Mouse (Mus musculus) intestine, embryonic 14.5 days (tissue): ENCODE measurements around the gene Rad54l. TPM values are rescaled to one million over a fixed set of nuclear protein-coding genes. Genes with fewer than 3 reads are reported as not detected.

Experiments used
- ATAC-seq: fragments of 200-750 bp; cut with Nextera tagmentation; replicated peaks from 2 replicates; pipeline ENCODE4 v1.8.0; 2017; ENCODE audit warnings: low read depth, moderate number of reproducible peaks, moderate TSS enrichment, moderate library complexity; ENCODE audit not compliant: low FRiP score, low TSS enrichment
- DNase-seq: peaks from one replicate; pipeline ENCODE4 v3.0.0-alpha.2; 2018; ENCODE audit warnings: low spot score
- H3K27ac ChIP-seq: fragments of 300-500 bp; sonication (generic); 2 replicates; pipeline ENCODE4 v1.5.1; 2014; ENCODE audit warnings: low read depth, mild to moderate bottlenecking, control low read depth
- H3K27me3 ChIP-seq: fragments of 300-500 bp; sonication (generic); replicated peaks from 2 replicates; pipeline ENCODE4 v1.6.1; 2014; ENCODE audit warnings: low read length, control low read depth; ENCODE audit not compliant: control insufficient read depth, insufficient read depth
- H3K36me3 ChIP-seq: fragments of 300-500 bp; sonication (generic); 2 replicates; pipeline ENCODE4 v1.6.1; 2014; ENCODE audit warnings: low read length, control low read depth; ENCODE audit not compliant: control insufficient read depth, insufficient read depth
- H3K4me1 ChIP-seq: fragments of 300-500 bp; sonication (generic); replicated peaks from 2 replicates; pipeline ENCODE4 v1.6.1; 2014; ENCODE audit warnings: low read length, control low read depth, mixed read lengths; ENCODE audit not compliant: control insufficient read depth, insufficient read depth
- H3K4me2 ChIP-seq: fragments of 300-500 bp; sonication (generic); 2 replicates; pipeline ENCODE4 v1.6.1; 2014; ENCODE audit warnings: low read length
- H3K4me3 ChIP-seq: fragments of 300-500 bp; sonication (generic); 2 replicates; pipeline ENCODE4 v1.5.1; 2014; ENCODE audit warnings: low read depth, low read length, control low read depth, mixed read lengths
- H3K9ac ChIP-seq: fragments of 300-500 bp; sonication (generic); 2 replicates; pipeline ENCODE4 v1.6.1; 2014; ENCODE audit warnings: mild to moderate bottlenecking, low read length
- H3K9me3 ChIP-seq: fragments of 300-500 bp; sonication (generic); 2 replicates; pipeline ENCODE4 v1.6.1; 2016; ENCODE audit warnings: low read length, control low read depth; ENCODE audit not compliant: control insufficient read depth
- WGBS: fragments of 180-500 bp; shearing (Covaris S2); extraction: QIAGEN DNeasy Blood & Tissue Kit; methylation state at CpG from one replicate; pipeline ENCODE4 v1.1.7; 2014; 5-methylcytosine and 5-hydroxymethylcytosine counted together
- polyA plus RNA-seq: library from polyadenylated mRNA; unstranded; fragments of >200 nt; fragmentation: Nextera tagmentation; extraction: Ambion mirVana; gene quantifications from 2 replicates; pipeline ENCODE4 v1.2.1, GENCODE M21; 2014

Rad54l gene
- polyA plus RNA-seq, 1 experiment from 2014 or later, result 33.0 TPM

- Histone ChIP-seq H3K36me3 (peaks cover 22% of the 10 kb centered on the region), H3K27me3 (no peaks in the 10 kb centered on the region), H3K27ac (no peak overlapping the region), H3K4me1 (peaks cover 6% of the 10 kb centered on the region), H3K4me3 (no peak overlapping the region), H3K4me2 (no peak overlapping the region), H3K9ac (no peak overlapping the region), H3K9me3 (no peaks in the 10 kb centered on the region)
- 91% methylated on average over 1 of the region's 1 CpGs for WGBS
- DNase-seq (no peak), ATAC-seq (no peak)
Measured at GRCm38 (mm10) chr4:116047681-116048080, 75.8 kb downstream of the Rad54l start.

GRCm38 (mm10) chr4:116046604-116047003, 76.9 kb downstream of the Rad54l start:
- WGBS, result 92% methylated on average over 2 of the region's 2 CpGs
- ATAC-seq (no peak), DNase-seq (no peak)
- no peak overlapping the region for H3K27ac ChIP-seq
- H3K9me3 ChIP-seq, result no peaks in the 10 kb centered on the region
- no peak overlapping the region for H3K9ac ChIP-seq
- H3K27me3 ChIP-seq, result no peaks in the 10 kb centered on the region
- no peak overlapping the region for H3K4me3 ChIP-seq
- no peak overlapping the region for H3K4me2 ChIP-seq
- H3K4me1 ChIP-seq, result no peaks in the 10 kb centered on the region
- peaks cover 28% of the 10 kb centered on the region for H3K36me3 ChIP-seq

Other genes starting within 250 kb of the Rad54l start
- not detected in 2 replicates for gene Kncn, start 239.3 kb downstream of the Rad54l start, polyA plus RNA-seq
- not detected in 2 replicates for gene 6430628N08Rik, start 233.0 kb downstream of the Rad54l start, polyA plus RNA-seq
- gene Dmbx1, start 183.8 kb downstream of the Rad54l start, polyA plus RNA-seq, result 0.07 TPM in 1 of 2 replicates, not detected in the other
- gene Faah, start 105.8 kb downstream of the Rad54l start, polyA plus RNA-seq, result 13.5 and 19.2 TPM in 2 replicates
- 21.6 and 22.4 TPM in 2 replicates for gene Nsun4, start 69.8 kb downstream of the Rad54l start, polyA plus RNA-seq
- gene Uqcrh, start 48.6 kb downstream of the Rad54l start, polyA plus RNA-seq, result 595 and 617 TPM in 2 replicates
- gene Lrrc41, start 48.4 kb downstream of the Rad54l start, polyA plus RNA-seq, result 73.4 and 78.9 TPM in 2 replicates
- 53.7 and 57.4 TPM in 2 replicates for gene Pomgnt1, start 150 bp upstream of the Rad54l start, polyA plus RNA-seq
- gene Lurap1, start 27.6 kb upstream of the Rad54l start, polyA plus RNA-seq, result 1.9 and 2.5 TPM in 2 replicates
- gene Tspan1, start 43.9 kb upstream of the Rad54l start, polyA plus RNA-seq, result 26.5 and 33.5 TPM in 2 replicates
- gene 1700042G07Rik, start 49.7 kb upstream of the Rad54l start, polyA plus RNA-seq, result not detected in 2 replicates
- not detected in 2 replicates for gene Gm49337, start 49.7 kb upstream of the Rad54l start, polyA plus RNA-seq
- 13.9 and 14.3 TPM in 2 replicates for gene Pik3r3, start 97.9 kb upstream of the Rad54l start, polyA plus RNA-seq